Mouse (Mus musculus): ENCODE measurements around the gene Fam71d. TPM values are rescaled to one million over a fixed set of nuclear protein-coding genes. Genes with fewer than 3 reads are reported as not detected.

Fam71d gene
- polyA plus RNA-seq, 1 experiment from 2014 or later, result not detected

Other genes with a start within 250 kb of the Fam71d start
- gene Mpp5, start 57.4 kb downstream of the Fam71d start, polyA plus RNA-seq (2014; fragmentation: Nextera tagmentation; extraction: Ambion mirVana), result 23.4 and 24.1 TPM in 2 replicates
- gene Atp6v1d, start 170.1 kb downstream of the Fam71d start, polyA plus RNA-seq (2014; fragmentation: Nextera tagmentation; extraction: Ambion mirVana), result 77.3 and 85.3 TPM in 2 replicates
- 265 and 281 TPM in 2 replicates for gene Eif2s1, start 170.3 kb downstream of the Fam71d start, polyA plus RNA-seq (2014; fragmentation: Nextera tagmentation; extraction: Ambion mirVana)
- gene Plek2, start 215.4 kb downstream of the Fam71d start, polyA plus RNA-seq (2014; fragmentation: Nextera tagmentation; extraction: Ambion mirVana), result 3.4 and 3.6 TPM in 2 replicates

Data from limb, embryonic 11.5 days (tissue).